Mouse (Mus musculus) liver, embryonic 13.5 days (tissue): ENCODE data around the gene Cbx1. TPM values are rescaled to one million over a fixed set of nuclear protein-coding genes. Genes with fewer than 3 reads are reported as not detected.
"Not testable (repeated sequence)": the region's sequence is repeated elsewhere in the genome, so short reads cannot be mapped to it uniquely, and the experiment has no call there.

Experiments
- ATAC-seq: fragments of 200-750 bp; cut with Nextera tagmentation; 2 replicates; pipeline ENCODE4 v1.8.0; 2017; ENCODE audit warnings: low read depth, mild to moderate bottlenecking, moderate number of reproducible peaks, moderate library complexity
- DNase-seq: peaks from one replicate; pipeline ENCODE4 v3.0.0; 2022
- H3K27ac ChIP-seq: fragments of 300-500 bp; sonication (generic); 2 replicates; pipeline ENCODE4 v1.5.1; 2015; ENCODE audit warnings: moderate library complexity, mild to moderate bottlenecking, inconsistent platforms
- H3K27me3 ChIP-seq: fragments of 300-500 bp; sonication (generic); 2 replicates; pipeline ENCODE4 v1.6.1; 2015; ENCODE audit warnings: mild to moderate bottlenecking, inconsistent platforms
- H3K36me3 ChIP-seq: fragments of 300-500 bp; sonication (generic); 2 replicates; pipeline ENCODE4 v1.6.1; 2015; ENCODE audit warnings: mild to moderate bottlenecking, inconsistent platforms
- H3K4me1 ChIP-seq: fragments of 300-500 bp; sonication (generic); replicated peaks from 2 replicates; pipeline ENCODE4 v1.6.1; 2015; ENCODE audit warnings: inconsistent platforms
- H3K4me2 ChIP-seq: fragments of 300-500 bp; sonication (generic); 2 replicates; pipeline ENCODE4 v1.6.1; 2015; ENCODE audit warnings: inconsistent platforms, mild to moderate bottlenecking, moderate library complexity
- H3K4me3 ChIP-seq: fragments of 300-500 bp; sonication (generic); replicated peaks from 2 replicates; pipeline ENCODE4 v1.5.1; 2015; ENCODE audit warnings: mild to moderate bottlenecking, inconsistent platforms
- H3K9ac ChIP-seq: fragments of 300-500 bp; sonication (generic); 2 replicates; pipeline ENCODE4 v1.6.1; 2015; ENCODE audit warnings: mild to moderate bottlenecking, inconsistent platforms
- H3K9me3 ChIP-seq: fragments of 300-500 bp; sonication (generic); replicated peaks from 2 replicates; pipeline ENCODE4 v1.6.1; 2016; ENCODE audit warnings: inconsistent platforms
- WGBS: fragments of 180-500 bp; shearing (Covaris S2); methylation state at CpG from one replicate; pipeline ENCODE4 v1.1.7; 2015; ENCODE audit not compliant: insufficient replicate concordance; 5-methylcytosine and 5-hydroxymethylcytosine counted together
- microRNA counts: library from miRNA; unstranded; fragments of <30 nt; microRNA quantifications from one replicate; lab custom pipeline; 2016
- microRNA-seq: library from miRNA; unstranded; fragments of <30 nt; microRNA quantifications from one replicate; pipeline ENCODE4, GENCODE M21; 2016
- polyA plus RNA-seq: library from polyadenylated mRNA; unstranded; fragments of >200 nt; fragmentation: Nextera tagmentation; extraction: Ambion mirVana; gene quantifications from 2 replicates; pipeline ENCODE4 v1.2.1, GENCODE M21; 2015

Gene Cbx1
- polyA plus RNA-seq, 1 experiment from 2014 or later: 47.5 TPM

DNA sequence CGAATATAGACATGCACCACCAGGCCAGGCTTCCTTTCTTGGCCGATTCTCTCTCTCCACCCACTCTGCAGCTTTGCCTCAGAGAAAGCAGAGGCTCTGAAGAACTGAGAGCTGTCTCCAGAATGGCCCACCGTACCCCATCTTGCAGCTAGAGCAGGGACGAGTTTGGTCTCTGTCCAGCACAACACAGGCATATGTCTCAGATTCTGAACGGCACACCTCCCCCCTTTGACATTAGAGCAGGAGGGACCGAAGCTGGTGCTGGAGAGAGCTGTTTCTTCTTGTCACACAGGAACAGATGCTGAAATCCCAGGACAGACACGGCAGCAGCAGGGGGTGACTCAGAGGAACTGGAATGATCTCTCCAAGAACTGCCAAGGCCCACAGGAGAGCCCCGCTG is 51.4 kb downstream of the Cbx1 start:
- Histone ChIP-seq H3K4me1 (0 out of 2 replicates have a peak, but pooled peaks cover 4% of the 10 kb centered on the region), H3K4me2 (no peak overlapping the region), H3K27me3 (peaks cover 10% of the 10 kb centered on the region; the same call in 1 of the 2 replicates), H3K36me3 (no peaks in the 10 kb centered on the region), H3K27ac (no peak overlapping the region), H3K9ac (no peak overlapping the region), H3K4me3 (no peak overlapping the region), H3K9me3 (no peaks in the 10 kb centered on the region)
- 51% methylated on average over 8 of the region's 8 CpGs for WGBS
- DNase-seq: no peak
- no peak for ATAC-seq

DNA sequence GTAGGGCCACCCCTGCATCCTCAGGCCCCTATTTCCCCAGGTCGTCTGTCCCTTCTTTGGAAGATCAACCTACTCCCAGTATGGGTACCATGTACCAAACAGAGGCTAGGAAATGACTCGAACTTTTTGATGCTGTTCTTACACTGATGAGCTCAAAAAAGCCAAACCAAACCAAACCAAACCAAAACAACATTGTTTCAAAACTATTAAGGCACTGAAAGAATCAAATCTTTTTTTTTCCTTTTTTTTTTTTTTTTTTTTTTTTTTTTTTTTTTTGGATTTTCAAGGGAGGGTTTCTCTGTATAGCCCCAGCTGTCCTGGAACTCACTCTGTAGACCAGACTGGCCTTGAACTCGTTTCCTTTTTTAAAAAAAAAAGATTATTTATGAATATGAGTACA is 54.7 kb downstream of the Cbx1 start:
- WGBS: 39% methylated on average over 3 of the region's 3 CpGs
- no peak overlapping the region for H3K4me3 ChIP-seq

DNA sequence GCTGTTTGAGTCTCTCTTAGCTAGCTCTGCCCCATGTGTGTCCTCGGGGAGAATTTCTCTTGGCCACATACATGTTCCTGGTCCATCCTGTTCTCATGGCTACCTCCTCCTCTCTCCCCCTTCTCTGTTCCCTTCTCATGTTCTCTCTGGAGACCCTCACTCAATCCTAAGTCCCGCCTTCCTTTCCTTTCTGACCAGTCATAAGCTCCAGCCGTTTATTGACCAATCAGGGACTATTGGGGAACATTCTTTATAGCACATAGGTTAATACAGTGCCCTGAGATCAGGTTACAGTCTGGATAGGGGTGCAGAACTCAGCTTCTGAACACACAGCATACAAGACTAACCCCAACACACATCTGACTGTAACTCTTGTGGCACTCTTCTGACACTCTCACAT is 58.3 kb downstream of the Cbx1 start:
- peaks cover 15% of the 10 kb centered on the region for H3K4me1 ChIP-seq
- WGBS: 44% methylated on average over 3 of the region's 3 CpGs
- no peak overlapping the region for H3K4me2 ChIP-seq
- no peak overlapping the region for H3K4me3 ChIP-seq
- H3K27me3 ChIP-seq: peaks cover 26% of the 10 kb centered on the region
- ATAC-seq (no peak), DNase-seq (no peak)
- no peak overlapping the region for H3K27ac ChIP-seq
- no peaks in the 10 kb centered on the region for H3K9me3 ChIP-seq
- H3K9ac ChIP-seq: no peak overlapping the region
- H3K36me3 ChIP-seq: no peaks in the 10 kb centered on the region

More for the DNA sequence above, 54.7 kb downstream of the Cbx1 start:
- Histone ChIP-seq H3K27ac (no peak overlapping the region), H3K4me2 (no peak overlapping the region), H3K27me3 (peaks cover 9% of the 10 kb centered on the region; the same call in 1 of the 2 replicates), H3K36me3 (no peaks in the 10 kb centered on the region), H3K4me1 (no peaks in the 10 kb centered on the region), H3K9ac (no peak overlapping the region), H3K9me3 (no peaks in the 10 kb centered on the region)
- ATAC-seq: no peak
- no peak for DNase-seq

DNA sequence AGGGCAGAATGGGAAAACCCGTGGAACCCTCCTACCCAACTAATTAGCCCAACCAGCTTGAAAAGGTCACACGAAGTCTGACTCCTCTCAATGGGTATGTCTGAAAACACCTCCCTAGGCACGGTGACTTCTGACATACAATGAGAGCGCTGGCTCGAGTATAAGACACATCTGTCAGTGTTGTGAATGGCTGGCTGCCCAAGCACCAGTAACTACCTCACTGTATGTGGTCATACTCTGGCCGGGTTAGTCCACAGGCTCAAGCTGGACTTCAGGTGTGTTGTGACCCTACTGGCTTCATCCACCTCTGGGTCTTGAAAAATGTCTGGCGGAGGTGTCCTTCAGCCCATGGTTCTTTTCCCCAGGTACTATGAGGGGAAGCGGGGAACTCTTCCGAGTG is 59.8 kb downstream of the Cbx1 start:
- H3K9me3 ChIP-seq: no peaks in the 10 kb centered on the region
- 65% methylated on average over 9 of the region's 9 CpGs for WGBS
- H3K36me3 ChIP-seq: no peaks in the 10 kb centered on the region
- H3K9ac ChIP-seq: no peak overlapping the region
- H3K4me2 ChIP-seq: no peak overlapping the region
- DNase-seq: no peak
- no peak overlapping the region for H3K27ac ChIP-seq
- peaks cover 28% of the 10 kb centered on the region for H3K27me3 ChIP-seq
- H3K4me3 ChIP-seq: no peak overlapping the region
- ATAC-seq: no peak
- H3K4me1 ChIP-seq: peaks cover 15% of the 10 kb centered on the region

DNA sequence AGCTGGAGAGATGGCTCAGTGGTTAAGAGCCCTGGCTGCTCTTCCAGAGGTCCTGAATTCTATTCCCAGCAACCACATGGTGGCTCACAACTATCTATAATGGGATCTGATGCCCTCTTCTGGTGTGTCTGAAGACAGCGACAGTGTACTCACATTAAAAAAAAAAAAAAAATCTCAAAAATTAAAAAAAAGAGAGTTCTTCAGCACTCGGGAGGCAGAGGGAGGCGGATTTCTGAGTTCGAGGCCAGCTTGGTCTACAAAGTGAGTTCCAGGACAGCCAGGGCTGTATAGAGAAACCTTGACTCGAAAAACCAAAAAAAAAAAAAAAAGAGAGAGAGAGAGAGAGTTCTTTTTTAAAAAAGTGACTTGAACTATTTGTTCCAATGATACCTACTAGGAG is 60.2 kb downstream of the Cbx1 start:
- not testable (repeated sequence) for H3K36me3 ChIP-seq, H3K9ac ChIP-seq, H3K27ac ChIP-seq, H3K9me3 ChIP-seq, ATAC-seq, DNase-seq
- H3K4me3 ChIP-seq: peak overlapping the region; percentile 63; the same call in 1 of the 2 replicates
- peak overlapping the region; percentile 71 for H3K4me2 ChIP-seq
- peaks cover 15% of the 10 kb centered on the region for H3K4me1 ChIP-seq
- peaks cover 28% of the 10 kb centered on the region for H3K27me3 ChIP-seq
- 46% methylated on average over 5 of the region's 5 CpGs for WGBS

DNA sequence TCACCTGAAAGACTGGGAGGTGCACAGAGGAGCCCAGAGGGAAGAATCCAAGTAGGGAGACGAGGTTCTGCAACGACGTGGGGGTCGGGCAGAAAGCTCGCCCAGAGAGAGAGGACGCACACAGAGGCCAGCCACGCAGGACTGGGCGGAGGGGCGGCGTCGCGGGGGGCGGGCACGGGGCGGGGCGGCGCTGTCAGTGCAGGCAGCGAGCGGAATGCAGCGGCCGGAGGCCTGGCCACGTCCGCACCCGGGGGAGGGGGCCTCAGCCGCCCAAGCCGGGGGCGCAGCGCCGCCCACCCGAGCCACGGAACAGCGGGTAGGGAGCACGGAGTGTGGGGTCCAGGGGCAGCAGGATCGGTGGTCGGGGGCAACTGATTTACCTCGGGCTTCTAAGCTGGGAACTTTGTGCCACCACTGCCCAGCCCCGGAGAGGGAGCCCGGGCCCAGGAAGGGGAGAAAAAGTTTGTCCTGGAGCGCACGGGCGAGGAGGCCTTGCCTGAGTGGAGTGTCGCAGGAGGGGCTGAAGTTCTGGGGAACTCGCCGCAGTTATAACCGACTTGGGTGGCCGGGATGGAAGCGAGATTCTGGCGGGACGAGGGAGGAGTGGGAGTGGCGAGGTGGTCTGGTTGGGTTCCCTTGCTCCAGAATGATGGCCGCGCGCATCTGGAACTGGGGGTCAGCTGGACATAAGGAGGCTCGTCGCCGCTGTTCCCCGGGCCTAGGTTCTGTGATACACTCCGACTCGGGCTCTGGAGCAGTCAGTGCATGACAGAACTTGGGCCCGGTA is 60.9 kb downstream of the Cbx1 start, which contains the start of gene Copz2:
Gene Copz2, plus strand, starts transcription at position 190 of the 787 bp plus-strand sequence.
- Histone ChIP-seq H3K36me3 (no peaks in the 10 kb centered on the region), H3K4me2 (peak within 1 kb of the TSS; percentile 71), H3K9ac (peak within 1 kb of the TSS; percentile 61), H3K27me3 (peaks cover 28% of the 10 kb centered on the region), H3K27ac (no peak within 1 kb of the TSS), H3K9me3 (no peaks in the 10 kb centered on the region), H3K4me3 (peak within 1 kb of the TSS; percentile 63), H3K4me1 (peaks cover 15% of the 10 kb centered on the region)
- WGBS: 1% methylated on average over 53 of the region's 60 CpGs
- peak; percentile 58; the same call in 1 of the 2 replicates for ATAC-seq
- DNase-seq: no peak

DNA sequence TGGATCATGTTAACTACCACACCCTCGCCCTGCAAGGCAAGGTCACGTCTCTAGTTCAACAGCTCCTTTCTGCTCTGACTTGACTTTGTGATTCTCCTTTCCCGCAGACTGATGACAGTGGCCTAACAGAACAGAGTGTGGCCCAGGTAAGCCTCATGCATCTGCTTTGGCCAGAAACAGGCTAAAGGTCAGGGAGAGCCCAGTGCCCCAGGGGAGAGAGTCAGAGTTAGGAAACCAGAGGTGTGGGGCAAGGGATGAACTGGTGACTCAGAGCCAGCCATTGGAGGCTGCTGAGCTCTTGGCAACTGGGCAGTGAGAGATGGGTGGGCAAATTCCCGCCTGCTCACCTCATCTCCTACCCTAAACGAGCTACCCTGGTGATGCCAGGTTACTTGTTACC is 68.5 kb downstream of the Cbx1 start:
- no peaks in the 10 kb centered on the region for H3K9me3 ChIP-seq
- 68% methylated on average over 5 of the region's 5 CpGs for WGBS

More for the DNA sequence above, 68.5 kb downstream of the Cbx1 start:
- H3K4me2 ChIP-seq: no peak overlapping the region
- H3K4me3 ChIP-seq: no peak overlapping the region
- H3K9ac ChIP-seq: no peak overlapping the region
- no peak overlapping the region for H3K27ac ChIP-seq
- DNase-seq (no peak), ATAC-seq (no peak)
- H3K36me3 ChIP-seq: no peaks in the 10 kb centered on the region
- H3K4me1 ChIP-seq: peaks cover 15% of the 10 kb centered on the region
- peaks cover 3% of the 10 kb centered on the region; the same call in 1 of the 2 replicates for H3K27me3 ChIP-seq

MicroRNAs within 50 kb of the gene (microRNA counts, 519-probe panel; counts per million panel counts)
- microRNA mmu-miR-152 (lab: Ali Mortazavi, UCI): 5,461 counts per million, percentile 61 among the panel's probes with 10 or more counts

Small RNAs within 50 kb of the gene (microRNA-seq; reads per million reads assigned to microRNA genes)
- gene Mir152: 87.2 reads per million, percentile 49 among the genes with 10 or more reads in this experiment

Other genes starting within 250 kb of the Cbx1 start
- 9.7 and 10.6 TPM in 2 replicates for gene Snx11, start 11.6 kb upstream of the Cbx1 start, polyA plus RNA-seq
- gene Nfe2l1, start 40.8 kb downstream of the Cbx1 start, polyA plus RNA-seq: 19.2 and 20.2 TPM in 2 replicates
- 19.7 and 20.0 TPM in 2 replicates for gene Copz2, start 60.7 kb downstream of the Cbx1 start, polyA plus RNA-seq
- 39.6 and 44.4 TPM in 2 replicates for gene Cdk5rap3, start 127.4 kb downstream of the Cbx1 start, polyA plus RNA-seq
- 4.4 and 5.2 TPM in 2 replicates for gene Prr15l, start 139.0 kb downstream of the Cbx1 start, polyA plus RNA-seq
- 652 and 660 TPM in 2 replicates for gene Pnpo, start 154.9 kb downstream of the Cbx1 start, polyA plus RNA-seq
- gene Sp2, start 193.8 kb downstream of the Cbx1 start, polyA plus RNA-seq: 13.0 and 15.3 TPM in 2 replicates
- gene Sp6, start 224.3 kb downstream of the Cbx1 start, polyA plus RNA-seq: 0.05 and 0.08 TPM in 2 replicates
- 10.0 and 11.2 TPM in 2 replicates for gene Scrn2, start 240.8 kb downstream of the Cbx1 start, polyA plus RNA-seq